Mouse (Mus musculus): ENCODE results near the gene Sppl2b. TPM values are rescaled to one million over a fixed set of nuclear protein-coding genes. Genes with fewer than 3 reads are reported as not detected.

Gene Sppl2b
- polyA plus RNA-seq (2015; fragmentation: Nextera tagmentation; extraction: Ambion mirVana), result 49.3 and 54.5 TPM in 2 replicates

DNA sequence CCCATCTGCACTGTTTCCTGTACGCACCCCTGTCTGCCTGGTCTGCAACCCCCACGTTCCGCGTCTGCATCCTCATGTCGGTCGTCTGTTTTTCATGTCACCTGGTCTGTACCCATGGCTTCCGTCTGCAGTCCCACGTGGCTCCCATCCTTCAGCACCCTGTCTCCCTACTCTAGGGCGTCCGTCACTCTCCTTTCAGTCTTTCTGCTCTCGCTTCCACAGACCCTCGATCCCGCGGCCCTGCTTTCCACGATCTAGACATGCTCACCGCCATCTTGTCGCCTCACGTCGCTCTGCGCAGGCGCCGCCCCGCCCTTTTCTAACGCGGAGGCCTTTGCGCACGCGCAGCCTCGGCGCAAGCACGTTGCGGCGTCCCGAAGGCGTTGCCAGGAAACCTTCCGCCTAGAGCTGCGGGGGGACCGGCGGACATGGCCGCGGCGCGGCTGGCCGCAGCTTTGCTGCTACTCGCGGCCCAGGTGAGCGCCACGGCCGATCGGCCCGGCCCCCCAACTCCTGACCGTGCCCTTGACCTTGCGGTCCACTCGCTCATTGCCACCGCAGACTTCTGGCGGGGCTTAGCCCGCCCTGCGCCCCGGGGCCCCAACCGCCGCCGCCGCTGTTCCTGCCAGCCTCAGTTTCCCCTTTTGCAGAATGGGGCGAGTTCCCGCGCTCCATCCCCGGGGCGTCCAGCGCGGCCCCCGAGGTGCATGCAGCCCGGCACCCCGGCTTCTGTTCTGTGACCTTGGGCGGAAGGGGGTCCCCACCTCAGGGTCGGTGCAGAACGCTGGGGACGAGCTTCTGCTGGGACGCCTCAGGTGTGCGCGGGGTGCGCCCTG is at the start of gene Sppl2b, which contains the start of gene Lsm7:
Sppl2b (plus strand) TSS at position 363 of the 836 bp plus-strand sequence.
Lsm7 (minus strand) TSS at position 297 of the 836 bp plus-strand sequence.
- peak; percentile 56; the same call in 1 of the 2 replicates for ATAC-seq (ENCODE audit: insufficient number of reproducible peaks, insufficient read depth, low FRiP score, low TSS enrichment, low read depth)
- Histone ChIP-seq H3K9me3 (no peaks in the 10 kb centered on the region), H3K4me3 (peak within 1 kb of the TSS; percentile 93), H3K36me3 (peaks cover 26% of the 10 kb centered on the region), H3K4me2 (peak within 1 kb of the TSS; percentile 96), H3K4me1 (peaks cover 40% of the 10 kb centered on the region), H3K27me3 (no peaks in the 10 kb centered on the region), H3K9ac (peak within 1 kb of the TSS; percentile 92), H3K27ac (peak within 1 kb of the TSS; percentile 80)
- WGBS, result under 1% methylated on average over 81 of the region's 81 CpGs

- H3K9me3 ChIP-seq, result no peaks in the 10 kb centered on the region
- no peak overlapping the region for H3K27ac ChIP-seq
- H3K9ac ChIP-seq, result 0 out of 2 replicates have a peak overlapping the region, but pooled peaks have one; percentile 32
- no peak overlapping the region for H3K4me2 ChIP-seq
- WGBS, result 73% methylated on average over 5 of the region's 5 CpGs
- H3K36me3 ChIP-seq, result peaks cover 52% of the 10 kb centered on the region
- H3K27me3 ChIP-seq, result peaks cover 35% of the 10 kb centered on the region
- peaks cover 43% of the 10 kb centered on the region for H3K4me1 ChIP-seq
- no peak overlapping the region for H3K4me3 ChIP-seq
- ATAC-seq (ENCODE audit: insufficient number of reproducible peaks, insufficient read depth, low FRiP score, low TSS enrichment, low read depth), result no peak
Observed at GRCm38 (mm10) chr10:80805322-80805721, 49.8 kb upstream of the Sppl2b start.

GRCm38 (mm10) chr10:80805925-80806324 is 49.1 kb upstream of the Sppl2b start:
- H3K9ac ChIP-seq, result no peak overlapping the region
- 20% methylated on average over 3 of the region's 3 CpGs for WGBS
- no peaks in the 10 kb centered on the region for H3K9me3 ChIP-seq
- H3K4me2 ChIP-seq, result peak overlapping the region; percentile 94; the same call in 1 of the 2 replicates
- H3K27ac ChIP-seq, result no peak overlapping the region
- peaks cover 42% of the 10 kb centered on the region for H3K4me1 ChIP-seq
- peaks cover 46% of the 10 kb centered on the region for H3K36me3 ChIP-seq
- peaks cover 41% of the 10 kb centered on the region for H3K27me3 ChIP-seq
- ATAC-seq (ENCODE audit: insufficient number of reproducible peaks, insufficient read depth, low FRiP score, low TSS enrichment, low read depth), result no peak
- H3K4me3 ChIP-seq, result 0 out of 2 replicates have a peak overlapping the region, but pooled peaks have one; percentile 51

DNA sequence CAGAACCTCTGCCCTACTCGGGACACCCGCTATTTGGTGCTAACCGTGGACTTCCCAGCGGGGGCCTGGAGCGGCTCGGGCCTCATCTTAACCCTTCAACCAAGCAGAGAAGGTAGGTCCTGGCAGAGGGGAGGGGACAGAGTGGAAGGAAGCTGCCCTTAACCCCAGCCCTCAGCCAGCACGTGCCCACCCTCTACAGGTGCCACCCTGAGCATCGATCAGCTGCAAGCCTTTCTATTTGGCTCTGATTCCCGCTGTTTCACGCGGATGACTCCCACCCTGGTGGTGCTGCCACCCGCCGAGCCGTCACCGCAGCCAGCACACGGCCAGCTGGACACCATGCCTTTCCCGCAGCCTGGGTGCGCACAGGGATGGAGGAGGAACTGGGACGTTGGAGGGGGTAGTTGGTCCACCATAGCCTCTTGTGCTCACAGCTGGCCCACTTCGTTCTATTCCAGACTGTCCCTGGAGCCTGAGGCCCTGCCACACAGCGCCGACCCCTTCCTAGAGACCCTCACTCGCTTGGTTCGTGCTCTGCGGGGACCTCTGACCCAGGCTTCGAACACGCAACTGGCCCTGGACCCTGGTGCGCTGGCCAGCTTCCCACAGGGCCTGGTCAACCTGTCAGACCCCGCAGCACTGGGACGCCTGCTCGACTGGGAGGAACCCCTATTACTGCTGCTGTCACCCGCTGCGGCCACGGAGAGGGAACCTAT is 48.6 kb upstream of the Sppl2b start:
- Histone ChIP-seq H3K27me3 (peaks cover 46% of the 10 kb centered on the region), H3K27ac (peak overlapping the region; percentile 88), H3K36me3 (peaks cover 40% of the 10 kb centered on the region), H3K9me3 (no peaks in the 10 kb centered on the region), H3K4me3 (peak overlapping the region; percentile 51), H3K4me1 (peaks cover 42% of the 10 kb centered on the region), H3K4me2 (peak overlapping the region; percentile 94), H3K9ac (peak overlapping the region; percentile 79)
- ATAC-seq (ENCODE audit: insufficient number of reproducible peaks, insufficient read depth, low FRiP score, low TSS enrichment, low read depth), result no peak
- 43% methylated on average over 34 of the region's 34 CpGs for WGBS

- peaks cover 34% of the 10 kb centered on the region for H3K36me3 ChIP-seq
- peak; percentile 21 for ATAC-seq (ENCODE audit: insufficient number of reproducible peaks, insufficient read depth, low FRiP score, low TSS enrichment, low read depth)
- peak overlapping the region; percentile 94 for H3K4me2 ChIP-seq
- under 1% methylated on average over 58 of the region's 58 CpGs for WGBS
- H3K4me1 ChIP-seq, result peaks cover 42% of the 10 kb centered on the region
- peak overlapping the region; percentile 51 for H3K4me3 ChIP-seq
- H3K9ac ChIP-seq, result peak overlapping the region; percentile 79
- peak overlapping the region; percentile 88 for H3K27ac ChIP-seq
- H3K9me3 ChIP-seq, result no peaks in the 10 kb centered on the region
- H3K27me3 ChIP-seq, result peaks cover 46% of the 10 kb centered on the region
Observed at GRCm38 (mm10) chr10:80807057-80807627, 47.9 kb upstream of the Sppl2b start.

DNA sequence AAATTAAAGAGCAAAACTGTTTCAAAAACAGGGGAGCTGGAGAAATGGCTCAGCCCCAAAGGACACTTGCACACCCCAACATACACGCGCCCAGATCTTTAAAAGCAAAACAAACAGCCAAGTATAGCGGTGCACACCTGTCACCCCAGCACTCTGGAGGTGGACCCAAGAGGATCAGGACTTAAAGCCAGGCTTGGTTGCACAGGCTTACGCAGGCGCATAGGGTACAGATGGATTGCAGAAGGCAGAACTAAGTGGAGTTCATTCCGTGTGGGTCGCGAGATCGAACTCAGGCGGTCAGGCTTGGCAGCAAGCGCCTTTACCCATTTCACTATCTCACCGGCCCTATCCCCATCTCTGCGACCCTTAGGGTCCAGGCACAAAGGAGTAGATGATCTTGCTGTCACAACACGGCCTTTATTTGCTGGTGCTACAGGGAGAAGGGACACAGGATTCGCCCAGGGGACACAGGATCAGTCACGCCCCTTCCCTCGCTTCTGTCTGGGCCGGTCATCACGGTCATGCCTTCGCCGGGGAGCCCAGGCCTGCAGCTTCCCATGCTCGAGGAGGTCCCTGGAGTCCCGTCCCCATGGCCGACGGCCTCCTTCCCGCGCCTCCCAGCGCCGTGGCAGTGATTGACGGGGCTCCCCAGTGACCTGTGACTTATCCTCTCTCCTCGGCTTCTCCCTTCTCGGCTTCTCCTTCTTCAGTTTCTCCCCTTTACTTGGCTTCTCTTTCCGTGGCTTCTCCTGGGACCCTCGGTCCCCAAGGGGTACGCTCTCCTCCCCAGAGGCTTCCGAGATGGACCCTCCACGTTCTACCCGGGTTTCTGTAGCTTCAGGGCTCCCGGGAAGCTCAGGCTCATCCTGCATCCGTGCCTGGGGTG is 46.7 kb upstream of the Sppl2b start:
- Histone ChIP-seq H3K9me3 (no peaks in the 10 kb centered on the region), H3K4me2 (peak overlapping the region; percentile 94), H3K4me1 (peaks cover 42% of the 10 kb centered on the region), H3K27me3 (peaks cover 46% of the 10 kb centered on the region), H3K4me3 (peak overlapping the region; percentile 51), H3K36me3 (peaks cover 22% of the 10 kb centered on the region), H3K9ac (peak overlapping the region; percentile 54), H3K27ac (no peak overlapping the region)
- WGBS, result 15% methylated on average over 40 of the region's 40 CpGs
- no peak for ATAC-seq (ENCODE audit: insufficient number of reproducible peaks, insufficient read depth, low FRiP score, low TSS enrichment, low read depth)

GRCm38 (mm10) chr10:80808985-80809632 is 46.0 kb upstream of the Sppl2b start:
- peaks cover 14% of the 10 kb centered on the region for H3K36me3 ChIP-seq
- peaks cover 42% of the 10 kb centered on the region for H3K4me1 ChIP-seq
- H3K4me2 ChIP-seq, result peak overlapping the region; percentile 39
- peaks cover 46% of the 10 kb centered on the region for H3K27me3 ChIP-seq
- WGBS, result 6% methylated on average over 18 of the region's 18 CpGs
- no peak overlapping the region for H3K27ac ChIP-seq
- ATAC-seq (ENCODE audit: insufficient number of reproducible peaks, insufficient read depth, low FRiP score, low TSS enrichment, low read depth), result no peak
- peak overlapping the region; percentile 54 for H3K9ac ChIP-seq
- H3K9me3 ChIP-seq, result no peaks in the 10 kb centered on the region
- peak overlapping the region; percentile 51 for H3K4me3 ChIP-seq

- peak overlapping the region; percentile 7; the same call in 1 of the 2 replicates for H3K4me3 ChIP-seq
- H3K27me3 ChIP-seq, result peaks cover 46% of the 10 kb centered on the region
- WGBS, result 4% methylated on average over 20 of the region's 20 CpGs
- H3K27ac ChIP-seq, result no peak overlapping the region
- H3K9me3 ChIP-seq, result no peaks in the 10 kb centered on the region
- H3K4me2 ChIP-seq, result peak overlapping the region; percentile 38
- ATAC-seq (ENCODE audit: insufficient number of reproducible peaks, insufficient read depth, low FRiP score, low TSS enrichment, low read depth), result no peak
- H3K4me1 ChIP-seq, result peaks cover 42% of the 10 kb centered on the region
- peaks cover 4% of the 10 kb centered on the region for H3K36me3 ChIP-seq
- H3K9ac ChIP-seq, result peak overlapping the region; percentile 40
Observed at GRCm38 (mm10) chr10:80810084-80810483, 45.0 kb upstream of the Sppl2b start.

DNA sequence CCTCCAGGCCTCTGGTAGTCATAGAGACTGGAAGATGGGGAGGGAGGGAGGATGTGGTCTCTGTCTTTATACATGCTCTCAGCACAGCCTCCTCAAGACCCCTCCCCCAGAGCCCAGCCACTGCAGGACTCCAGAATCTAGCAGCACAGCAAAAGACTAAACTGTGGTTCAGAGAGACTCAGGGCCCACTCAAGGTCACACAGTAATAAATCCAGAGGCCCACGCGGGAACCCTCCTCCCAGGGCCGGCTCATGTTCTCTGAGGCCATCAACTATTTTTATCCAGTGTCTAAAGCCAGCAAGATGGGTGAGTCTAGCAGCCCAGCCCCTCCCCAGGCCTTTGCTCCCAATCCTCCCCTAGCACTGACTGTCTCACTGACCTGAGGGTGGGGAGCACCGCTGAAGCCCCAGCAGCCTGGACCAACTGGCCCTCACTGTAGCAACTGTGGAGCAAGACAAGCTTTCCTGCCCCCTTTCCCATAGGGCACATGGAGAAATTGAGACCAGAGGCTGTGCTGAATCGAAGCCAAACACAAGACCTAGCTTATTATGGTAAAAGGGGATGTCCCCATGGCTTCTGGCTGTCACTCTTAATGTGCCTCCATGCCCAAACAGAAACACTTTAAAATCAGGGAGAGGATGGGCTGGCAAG is 42.6 kb upstream of the Sppl2b start:
- peak overlapping the region; percentile 54 for H3K9ac ChIP-seq
- 58% methylated on average over 5 of the region's 5 CpGs for WGBS
- H3K4me2 ChIP-seq, result no peak overlapping the region
- H3K27me3 ChIP-seq, result peaks cover 36% of the 10 kb centered on the region
- no peak overlapping the region for H3K4me3 ChIP-seq
- H3K27ac ChIP-seq, result no peak overlapping the region
- no peak for ATAC-seq (ENCODE audit: insufficient number of reproducible peaks, insufficient read depth, low FRiP score, low TSS enrichment, low read depth)
- no peaks in the 10 kb centered on the region for H3K9me3 ChIP-seq
- no peaks in the 10 kb centered on the region for H3K36me3 ChIP-seq
- peaks cover 26% of the 10 kb centered on the region for H3K4me1 ChIP-seq

DNA sequence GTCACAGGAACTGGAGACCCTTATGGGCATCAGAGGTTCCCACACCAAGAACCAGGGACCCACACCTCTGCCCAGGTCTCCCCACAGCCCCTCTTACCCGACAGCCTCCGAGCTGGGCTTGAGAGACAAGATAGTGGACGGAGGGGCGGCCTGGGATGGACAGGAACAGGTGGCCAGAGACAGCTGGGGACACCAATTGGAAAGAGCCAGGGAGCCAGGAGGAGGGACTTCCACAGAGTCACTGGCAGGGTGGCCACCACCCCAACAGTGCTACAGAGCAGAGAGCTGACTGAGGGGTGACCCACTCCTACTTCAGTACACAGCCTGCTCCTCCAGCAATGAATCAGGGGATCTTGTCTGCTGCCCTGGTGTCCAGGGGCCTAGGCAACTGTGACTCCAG is 41.7 kb upstream of the Sppl2b start, which contains the start of gene Jsrp1:
Jsrp1 (minus strand) TSS at position 133 of the 400 bp plus-strand sequence.
- Histone ChIP-seq H3K9me3 (no peaks in the 10 kb centered on the region), H3K27me3 (peaks cover 30% of the 10 kb centered on the region), H3K9ac (peak within 1 kb of the TSS; percentile 54), H3K4me2 (no peak within 1 kb of the TSS), H3K4me1 (peaks cover 17% of the 10 kb centered on the region), H3K36me3 (no peaks in the 10 kb centered on the region), H3K27ac (no peak within 1 kb of the TSS), H3K4me3 (no peak within 1 kb of the TSS)
- no peak for ATAC-seq (ENCODE audit: insufficient number of reproducible peaks, insufficient read depth, low FRiP score, low TSS enrichment, low read depth)
- 70% methylated on average over 4 of the region's 4 CpGs for WGBS

All from embryonic facial prominence, embryonic 13.5 days (tissue).